Mouse (Mus musculus): Measurements from ENCODE around the gene Nostrin.

GRCm38 (mm10) chr2:69138759-69139158 lies 3.2 kb downstream of the Nostrin start:
- TF ChIP-seq CTCF (IDR thresholded peaks at IDR 0.05; ENCODE audit: borderline replicate concordance, insufficient read depth, low read depth, low read length) (no peak), POLR2A (IDR thresholded peaks at IDR 0.05; ENCODE audit: borderline replicate concordance, insufficient read depth, low read length) (no peak)

Data from cerebellum, adult 2 months (tissue).